Mouse (Mus musculus) ES-Bruce4 (cell line): ENCODE data around the gene Mapk12.

Experiments used
- CTCF ChIP-seq: IDR thresholded peaks from one replicate; pipeline ENCODE4 v1.8.1; 2011; ENCODE audit warnings: low read depth, low read length
- EP300 ChIP-seq: IDR thresholded peaks from 2 replicates; pipeline ENCODE4 v1.6.1; 2011; ENCODE audit warnings: low read depth, low read length; ENCODE audit not compliant: insufficient read depth

GRCm38 (mm10) chr15:89168922-89169321, 28.4 kb upstream of the Mapk12 start:
- no peak for TF ChIP-seq EP300
- TF ChIP-seq CTCF, result no peak
